Mouse (Mus musculus) G1E-ER4 (cell line): ENCODE data around the gene Mad1l1. TPM values are rescaled to one million over a fixed set of nuclear protein-coding genes. Genes with fewer than 3 reads are reported as not detected.

Experiments used
- GATA1 ChIP-seq: IDR thresholded peaks from one replicate; pipeline ENCODE4 v1.8.0; 2012; ENCODE audit warnings: low read length, inconsistent platforms
- polyA plus RNA-seq: library from polyadenylated mRNA; stranded (reverse); fragments of >175 nt; gene quantifications from 2 replicates; pipeline ENCODE4 v1.2.3, GENCODE M21; 2012

The Mad1l1 gene
- polyA plus RNA-seq, 1 experiment: 35.6 TPM

- TF ChIP-seq GATA1: no peak
These were observed 234.1 kb downstream of the Mad1l1 start for GRCm38 (mm10) chr5:140087242-140087641.

GRCm38 (mm10) chr5:140084341-140084740 lies 237.0 kb downstream of the Mad1l1 start:
- no peak for TF ChIP-seq GATA1

- TF ChIP-seq GATA1: no peak
These were observed 237.4 kb downstream of the Mad1l1 start for GRCm38 (mm10) chr5:140083911-140084310.

- TF ChIP-seq GATA1: no peak
These were observed 239.0 kb downstream of the Mad1l1 start for GRCm38 (mm10) chr5:140082204-140082812.

- no peak for TF ChIP-seq GATA1
These were observed 240.3 kb downstream of the Mad1l1 start for GRCm38 (mm10) chr5:140081084-140081483.

GRCm38 (mm10) chr5:140079511-140079910 lies 241.8 kb downstream of the Mad1l1 start:
- TF ChIP-seq GATA1: no peak

- no peak for TF ChIP-seq GATA1
These were observed 242.9 kb downstream of the Mad1l1 start for GRCm38 (mm10) chr5:140078406-140078805.

GRCm38 (mm10) chr5:140076438-140076837 lies 244.9 kb downstream of the Mad1l1 start:
- no peak for TF ChIP-seq GATA1

GRCm38 (mm10) chr5:140073671-140074116 lies 247.7 kb downstream of the Mad1l1 start:
- TF ChIP-seq GATA1: no peak

GRCm38 (mm10) chr5:140073148-140073670 lies 248.1 kb downstream of the Mad1l1 start:
- TF ChIP-seq GATA1: no peak

- TF ChIP-seq GATA1: no peak
These were observed 252.8 kb downstream of the Mad1l1 start for GRCm38 (mm10) chr5:140068506-140068905.

- no peak for TF ChIP-seq GATA1
These were observed 253.3 kb downstream of the Mad1l1 start for GRCm38 (mm10) chr5:140068051-140068450.

- TF ChIP-seq GATA1: no peak
These were observed 254.6 kb downstream of the Mad1l1 start for GRCm38 (mm10) chr5:140066769-140067168.

GRCm38 (mm10) chr5:140066281-140066680 lies 255.1 kb downstream of the Mad1l1 start:
- no peak for TF ChIP-seq GATA1

GRCm38 (mm10) chr5:140065281-140065945 lies 255.9 kb downstream of the Mad1l1 start:
- TF ChIP-seq GATA1: no peak

- no peak for TF ChIP-seq GATA1
These were observed 256.8 kb downstream of the Mad1l1 start for GRCm38 (mm10) chr5:140064521-140064920.

- TF ChIP-seq GATA1: no peak
These were observed 258.5 kb downstream of the Mad1l1 start for GRCm38 (mm10) chr5:140062828-140063227.

- TF ChIP-seq GATA1: no peak
These were observed 259.0 kb downstream of the Mad1l1 start for GRCm38 (mm10) chr5:140062316-140062715.
